Mouse (Mus musculus): ENCODE data around the gene Tor2a.

GRCm38 (mm10) chr2:32730854-32731253 lies 26.2 kb upstream of the Tor2a start:
- TF ChIP-seq CTCF (IDR thresholded peaks at IDR 0.05; ENCODE audit: extremely low read depth, insufficient read length, insufficient replicate concordance, low read depth, low read length) = no peak
- no peak for TF ChIP-seq POLR2A (IDR thresholded peaks at IDR 0.05; ENCODE audit: low read depth, low read length)
